Mouse (Mus musculus) midbrain, embryonic 11.5 days (tissue): ENCODE results near the gene Rai1. TPM values are rescaled to one million over a fixed set of nuclear protein-coding genes. Genes with fewer than 3 reads are reported as not detected.

Experiments
- ATAC-seq: fragments of 200-750 bp; cut with Nextera tagmentation; 2 replicates; pipeline ENCODE4 v1.8.0; 2017; ENCODE audit warnings: moderate TSS enrichment, moderate library complexity; ENCODE audit not compliant: low FRiP score
- DNase-seq: peaks from one replicate; pipeline ENCODE4 v3.0.0; 2015; ENCODE audit warnings: low spot score; ENCODE audit errors: missing footprints
- H3K27ac ChIP-seq: fragments of 300-500 bp; sonication (generic); 2 replicates; pipeline ENCODE4 v1.5.1; 2014; ENCODE audit warnings: low read depth, low read length
- H3K27me3 ChIP-seq: fragments of 300-500 bp; sonication (generic); 2 replicates; pipeline ENCODE4 v1.6.1; 2014; ENCODE audit warnings: mild to moderate bottlenecking, low read length, moderate library complexity, mixed read lengths; ENCODE audit not compliant: control insufficient read depth, insufficient read depth
- H3K36me3 ChIP-seq: fragments of 300-500 bp; sonication (generic); 2 replicates; pipeline ENCODE4 v1.6.1; 2014; ENCODE audit warnings: mild to moderate bottlenecking, low read length, moderate library complexity, mixed read lengths; ENCODE audit not compliant: control insufficient read depth, insufficient read depth
- H3K4me1 ChIP-seq: fragments of 300-500 bp; sonication (generic); 2 replicates; pipeline ENCODE4 v1.6.1; 2014; ENCODE audit warnings: low read length; ENCODE audit not compliant: control insufficient read depth, insufficient read depth
- H3K4me2 ChIP-seq: fragments of 300-500 bp; sonication (generic); 2 replicates; pipeline ENCODE4 v1.6.1; 2014; ENCODE audit warnings: mild to moderate bottlenecking, moderate library complexity
- H3K4me3 ChIP-seq: fragments of 300-500 bp; sonication (generic); 2 replicates; pipeline ENCODE4 v1.5.1; 2014; ENCODE audit warnings: low read depth, low read length
- H3K9ac ChIP-seq: fragments of 300-500 bp; sonication (generic); 2 replicates; pipeline ENCODE4 v1.6.1; 2014; ENCODE audit warnings: low read length
- H3K9me3 ChIP-seq: fragments of 300-500 bp; sonication (generic); 2 replicates; pipeline ENCODE4 v1.6.1; 2016; ENCODE audit warnings: low read length; ENCODE audit not compliant: control insufficient read depth
- WGBS: fragments of 180-500 bp; shearing (Covaris S2); extraction: QIAGEN DNeasy Blood & Tissue Kit; methylation state at CpG from one replicate; pipeline ENCODE4 v1.1.7; 2014; 5-methylcytosine and 5-hydroxymethylcytosine counted together
- polyA plus RNA-seq: library from polyadenylated mRNA; unstranded; fragments of >200 nt; fragmentation: Nextera tagmentation; extraction: Ambion mirVana; gene quantifications from 2 replicates; pipeline ENCODE4 v1.2.1, GENCODE M21; 2014

Rai1 gene
- polyA plus RNA-seq, 1 experiment from 2014 or later, result 23.9 TPM

- Histone ChIP-seq H3K4me3 (no peak overlapping the region), H3K9me3 (no peaks in the 10 kb centered on the region)
- no peak for DNase-seq
These were observed 79.8 kb downstream of the Rai1 start for GRCm38 (mm10) chr11:60184346-60185325.

GRCm38 (mm10) chr11:60185396-60186231 lies 80.8 kb downstream of the Rai1 start:
- Histone ChIP-seq H3K4me2 (no peak overlapping the region), H3K9ac (no peak overlapping the region), H3K4me1 (peaks cover 36% of the 10 kb centered on the region), H3K36me3 (peaks cover 25% of the 10 kb centered on the region; the same call in 1 of the 2 replicates), H3K4me3 (no peak overlapping the region), H3K9me3 (no peaks in the 10 kb centered on the region), H3K27me3 (no peaks in the 10 kb centered on the region), H3K27ac (no peak overlapping the region)
- DNase-seq (no peak), ATAC-seq (no peak)
- WGBS, result 85% methylated on average over 20 of the region's 20 CpGs

More at GRCm38 (mm10) chr11:60184346-60185325, 79.8 kb downstream of the Rai1 start:
- ATAC-seq, result peak; percentile 62; the same call in 1 of the 2 replicates
- Histone ChIP-seq H3K4me1 (peaks cover 36% of the 10 kb centered on the region), H3K27me3 (no peaks in the 10 kb centered on the region), H3K4me2 (no peak overlapping the region), H3K27ac (peak overlapping the region; percentile 31), H3K36me3 (peaks cover 22% of the 10 kb centered on the region; the same call in 1 of the 2 replicates), H3K9ac (peak overlapping the region; percentile 28)
- 45% methylated on average over 22 of the region's 22 CpGs for WGBS

- no peak for DNase-seq
- Histone ChIP-seq H3K9me3 (no peaks in the 10 kb centered on the region), H3K27me3 (no peaks in the 10 kb centered on the region), H3K4me1 (peaks cover 32% of the 10 kb centered on the region), H3K4me3 (no peak overlapping the region), H3K4me2 (no peak overlapping the region), H3K27ac (no peak overlapping the region), H3K36me3 (peaks cover 32% of the 10 kb centered on the region; the same call in 1 of the 2 replicates), H3K9ac (no peak overlapping the region)
- ATAC-seq, result no peak
- 95% methylated on average over 11 of the region's 11 CpGs for WGBS
These were observed 82.3 kb downstream of the Rai1 start for GRCm38 (mm10) chr11:60187070-60187469.

- DNase-seq (no peak), ATAC-seq (no peak)
- H3K36me3 ChIP-seq, result peaks cover 32% of the 10 kb centered on the region; the same call in 1 of the 2 replicates
- 91% methylated on average over 25 of the region's 25 CpGs for WGBS
- no peak overlapping the region for H3K9ac ChIP-seq
- H3K9me3 ChIP-seq, result no peaks in the 10 kb centered on the region
- H3K4me2 ChIP-seq, result no peak overlapping the region
- no peaks in the 10 kb centered on the region for H3K27me3 ChIP-seq
- H3K4me3 ChIP-seq, result no peak overlapping the region
- H3K4me1 ChIP-seq, result peaks cover 19% of the 10 kb centered on the region
- H3K27ac ChIP-seq, result no peak overlapping the region
These were observed 83.6 kb downstream of the Rai1 start for GRCm38 (mm10) chr11:60188275-60188853.

- no peak overlapping the region for H3K4me2 ChIP-seq
- H3K36me3 ChIP-seq, result peaks cover 37% of the 10 kb centered on the region
- H3K4me1 ChIP-seq, result peaks cover 7% of the 10 kb centered on the region
- no peak overlapping the region; the same call in 1 of the 2 replicates for H3K27ac ChIP-seq
- H3K4me3 ChIP-seq, result no peak overlapping the region
- WGBS, result 91% methylated on average over 21 of the region's 21 CpGs
- ATAC-seq (no peak), DNase-seq (no peak)
- H3K9ac ChIP-seq, result no peak overlapping the region
- no peaks in the 10 kb centered on the region for H3K27me3 ChIP-seq
- H3K9me3 ChIP-seq, result peaks cover 2% of the 10 kb centered on the region; the same call in 1 of the 2 replicates
These were observed 84.8 kb downstream of the Rai1 start for GRCm38 (mm10) chr11:60189501-60190040.

GRCm38 (mm10) chr11:60190055-60190641 lies 85.3 kb downstream of the Rai1 start:
- WGBS, result 91% methylated on average over 17 of the region's 17 CpGs
- peaks cover 1% of the 10 kb centered on the region; the same call in 1 of the 2 replicates for H3K4me1 ChIP-seq
- no peaks in the 10 kb centered on the region for H3K27me3 ChIP-seq
- no peak overlapping the region for H3K4me2 ChIP-seq
- H3K9me3 ChIP-seq, result peaks cover 6% of the 10 kb centered on the region; the same call in 1 of the 2 replicates
- H3K9ac ChIP-seq, result no peak overlapping the region
- peaks cover 42% of the 10 kb centered on the region for H3K36me3 ChIP-seq
- no peak for ATAC-seq
- DNase-seq, result no peak
- no peak overlapping the region for H3K4me3 ChIP-seq
- no peak overlapping the region for H3K27ac ChIP-seq

- no peaks in the 10 kb centered on the region for H3K4me1 ChIP-seq
- no peaks in the 10 kb centered on the region for H3K27me3 ChIP-seq
- no peak overlapping the region for H3K9ac ChIP-seq
- H3K4me3 ChIP-seq, result no peak overlapping the region
- no peak for ATAC-seq
- H3K36me3 ChIP-seq, result peaks cover 32% of the 10 kb centered on the region
- WGBS, result 80% methylated on average over 6 of the region's 6 CpGs
- peaks cover 6% of the 10 kb centered on the region; the same call in 1 of the 2 replicates for H3K9me3 ChIP-seq
- no peak for DNase-seq
- H3K27ac ChIP-seq, result no peak overlapping the region
- H3K4me2 ChIP-seq, result no peak overlapping the region
These were observed 87.7 kb downstream of the Rai1 start for GRCm38 (mm10) chr11:60192534-60192933.

GRCm38 (mm10) chr11:60193556-60193955 lies 88.7 kb downstream of the Rai1 start:
- Histone ChIP-seq H3K27me3 (no peaks in the 10 kb centered on the region), H3K36me3 (peaks cover 27% of the 10 kb centered on the region), H3K4me3 (no peak overlapping the region), H3K4me2 (no peak overlapping the region), H3K27ac (no peak overlapping the region), H3K9me3 (peaks cover 6% of the 10 kb centered on the region; the same call in 1 of the 2 replicates), H3K4me1 (no peaks in the 10 kb centered on the region), H3K9ac (no peak overlapping the region)
- 87% methylated on average over 4 of the region's 4 CpGs for WGBS
- DNase-seq (no peak), ATAC-seq (no peak)
